Mouse (Mus musculus): ENCODE results near the gene Ccr9. TPM values are rescaled to one million over a fixed set of nuclear protein-coding genes. Genes with fewer than 3 reads are reported as not detected.
A peak's percentile ranks its signal among the peaks of the same experiment; 100 is the strongest.

Gene Ccr9
- polyA plus RNA-seq, 1 experiment from 2014 or later = 0.23 TPM

GRCm38 (mm10) chr9:123665645-123666044, 12.6 kb upstream of the Ccr9 start:
- no peaks in the 10 kb centered on the region for H3K4me1 ChIP-seq (ENCODE audit: insufficient read depth)
- no peaks in the 10 kb centered on the region for H3K9me3 ChIP-seq (ENCODE audit: low read length)
- H3K36me3 ChIP-seq (replicated peaks; ENCODE audit: insufficient read depth, low read length) = no peaks in the 10 kb centered on the region
- no peak overlapping the region for H3K4me3 ChIP-seq (ENCODE audit: low read depth, low read length)
- 39% methylated on average over 5 of the region's 5 CpGs for WGBS (ENCODE audit: insufficient replicate concordance)
- peak; percentile 67 for TF ChIP-seq CTCF (IDR thresholded peaks at IDR 0.05; ENCODE audit: low read depth)
- no peak for TF ChIP-seq EP300 (IDR thresholded peaks at IDR 0.05; ENCODE audit: low read depth)
- no peak overlapping the region for H3K9ac ChIP-seq (replicated peaks)
- no peaks in the 10 kb centered on the region for H3K27me3 ChIP-seq (ENCODE audit: insufficient read depth, low read length)
- H3K27ac ChIP-seq (ENCODE audit: low read depth) = no peak overlapping the region
- H3K4me2 ChIP-seq (ENCODE audit: low read depth, low read length) = no peak overlapping the region
- DNase-seq (peak; percentile 66), ATAC-seq (no peak)

GRCm38 (mm10) chr9:123679198-123679597, 959 bp downstream of the Ccr9 start:
- ATAC-seq = no peak

GRCm38 (mm10) chr9:123683704-123684103, 5.5 kb downstream of the Ccr9 start:
- Histone ChIP-seq H3K4me3 (ENCODE audit: low read depth, low read length) (no peak overlapping the region), H3K9ac (replicated peaks) (no peak overlapping the region), H3K4me1 (ENCODE audit: insufficient read depth) (peaks cover 4% of the 10 kb centered on the region; the same call in 1 of the 2 replicates), H3K9me3 (ENCODE audit: low read length) (no peaks in the 10 kb centered on the region), H3K4me2 (ENCODE audit: low read depth, low read length) (no peak overlapping the region), H3K27ac (ENCODE audit: low read depth) (no peak overlapping the region), H3K27me3 (ENCODE audit: insufficient read depth, low read length) (peaks cover 20% of the 10 kb centered on the region), H3K36me3 (replicated peaks; ENCODE audit: insufficient read depth, low read length) (no peaks in the 10 kb centered on the region)
- TF ChIP-seq CTCF (IDR thresholded peaks at IDR 0.05; ENCODE audit: low read depth) (no peak), EP300 (IDR thresholded peaks at IDR 0.05; ENCODE audit: low read depth) (no peak)
- WGBS (ENCODE audit: insufficient replicate concordance) = 31% methylated on average over 3 of the region's 3 CpGs
- ATAC-seq (no peak), DNase-seq (no peak)

More at GRCm38 (mm10) chr9:123679198-123679597, 959 bp downstream of the Ccr9 start:
- 35% methylated on average over 2 of the region's 2 CpGs for whole genome bisulfite sequencing (ENCODE audit: insufficient replicate concordance)
- Histone ChIP-seq H3K9ac (replicated peaks) (0 out of 2 replicates have a peak overlapping the region, but pooled peaks have one; percentile 74), H3K9me3 (ENCODE audit: low read length) (no peaks in the 10 kb centered on the region), H3K27ac (ENCODE audit: low read depth) (no peak overlapping the region), H3K4me3 (ENCODE audit: low read depth, low read length) (peak overlapping the region; percentile 75), H3K4me1 (ENCODE audit: insufficient read depth) (peaks cover 9% of the 10 kb centered on the region; the same call in 1 of the 2 replicates), H3K27me3 (ENCODE audit: insufficient read depth, low read length) (peaks cover 40% of the 10 kb centered on the region), H3K4me2 (ENCODE audit: low read depth, low read length) (peak overlapping the region; percentile 88), H3K36me3 (replicated peaks; ENCODE audit: insufficient read depth, low read length) (no peaks in the 10 kb centered on the region)
- no peak for DNase-seq
- TF ChIP-seq EP300 (IDR thresholded peaks at IDR 0.05; ENCODE audit: low read depth) (no peak), CTCF (IDR thresholded peaks at IDR 0.05; ENCODE audit: low read depth) (no peak)

GRCm38 (mm10) chr9:123686206-123686605, 8.0 kb downstream of the Ccr9 start:
- H3K9ac ChIP-seq (replicated peaks) = no peak overlapping the region
- TF ChIP-seq CTCF (IDR thresholded peaks at IDR 0.05; ENCODE audit: low read depth) = no peak
- no peak for TF ChIP-seq EP300 (IDR thresholded peaks at IDR 0.05; ENCODE audit: low read depth)
- no peak for ATAC-seq

GRCm38 (mm10) chr9:123688227-123688626, 10.0 kb downstream of the Ccr9 start:
- ATAC-seq (no peak), DNase-seq (no peak)
- 45% methylated on average over 1 of the region's 1 CpGs for WGBS (ENCODE audit: insufficient replicate concordance)
- no peak overlapping the region for H3K9ac ChIP-seq (replicated peaks)
- no peaks in the 10 kb centered on the region for H3K27me3 ChIP-seq (ENCODE audit: insufficient read depth, low read length)
- no peak overlapping the region for H3K4me3 ChIP-seq (ENCODE audit: low read depth, low read length)
- H3K4me1 ChIP-seq (ENCODE audit: insufficient read depth) = no peaks in the 10 kb centered on the region
- TF ChIP-seq CTCF (IDR thresholded peaks at IDR 0.05; ENCODE audit: low read depth) (no peak), EP300 (IDR thresholded peaks at IDR 0.05; ENCODE audit: low read depth) (no peak)
- no peaks in the 10 kb centered on the region for H3K36me3 ChIP-seq (replicated peaks; ENCODE audit: insufficient read depth, low read length)
- H3K9me3 ChIP-seq (ENCODE audit: low read length) = no peaks in the 10 kb centered on the region
- H3K4me2 ChIP-seq (ENCODE audit: low read depth, low read length) = no peak overlapping the region
- H3K27ac ChIP-seq (ENCODE audit: low read depth) = no peak overlapping the region

More at GRCm38 (mm10) chr9:123686206-123686605, 8.0 kb downstream of the Ccr9 start:
- H3K27ac ChIP-seq (ENCODE audit: low read depth) = no peak overlapping the region
- no peaks in the 10 kb centered on the region for H3K9me3 ChIP-seq (ENCODE audit: low read length)
- H3K4me1 ChIP-seq (ENCODE audit: insufficient read depth) = no peaks in the 10 kb centered on the region
- H3K4me2 ChIP-seq (ENCODE audit: low read depth, low read length) = no peak overlapping the region
- H3K4me3 ChIP-seq (ENCODE audit: low read depth, low read length) = no peak overlapping the region
- 71% methylated on average over 5 of the region's 5 CpGs for WGBS (ENCODE audit: insufficient replicate concordance)
- H3K36me3 ChIP-seq (replicated peaks; ENCODE audit: insufficient read depth, low read length) = no peaks in the 10 kb centered on the region
- DNase-seq = no peak
- H3K27me3 ChIP-seq (ENCODE audit: insufficient read depth, low read length) = 0 out of 2 replicates have a peak, but pooled peaks cover under 1% of the 10 kb centered on the region

- Histone ChIP-seq H3K27me3 (ENCODE audit: insufficient read depth, low read length) (no peaks in the 10 kb centered on the region), H3K4me2 (ENCODE audit: low read depth, low read length) (no peak overlapping the region), H3K4me1 (ENCODE audit: insufficient read depth) (no peaks in the 10 kb centered on the region), H3K27ac (ENCODE audit: low read depth) (no peak overlapping the region), H3K4me3 (ENCODE audit: low read depth, low read length) (no peak overlapping the region), H3K9ac (replicated peaks) (no peak overlapping the region), H3K9me3 (ENCODE audit: low read length) (no peaks in the 10 kb centered on the region), H3K36me3 (replicated peaks; ENCODE audit: insufficient read depth, low read length) (peaks cover 8% of the 10 kb centered on the region; the same call in 1 of the 2 replicates)
- no peak for ATAC-seq
- WGBS (ENCODE audit: insufficient replicate concordance) = 83% methylated on average over 3 of the region's 3 CpGs
- TF ChIP-seq EP300 (IDR thresholded peaks at IDR 0.05; ENCODE audit: low read depth) = no peak
- no peak for TF ChIP-seq CTCF (IDR thresholded peaks at IDR 0.05; ENCODE audit: low read depth)
- DNase-seq = no peak
Observed at GRCm38 (mm10) chr9:123695634-123696302, 17.5 kb downstream of the Ccr9 start.

Data from liver, postnatal 0 days (tissue).